Mouse (Mus musculus) intestine, embryonic 14.5 days (tissue): ENCODE measurements around the gene Slc22a7. TPM values are rescaled to one million over a fixed set of nuclear protein-coding genes. Genes with fewer than 3 reads are reported as not detected.

Experiments used
- ATAC-seq: fragments of 200-750 bp; cut with Nextera tagmentation; replicated peaks from 2 replicates; pipeline ENCODE4 v1.8.0; 2017; ENCODE audit warnings: low read depth, moderate number of reproducible peaks, moderate TSS enrichment, moderate library complexity; ENCODE audit not compliant: low FRiP score, low TSS enrichment
- DNase-seq: peaks from one replicate; pipeline ENCODE4 v3.0.0-alpha.2; 2018; ENCODE audit warnings: low spot score
- H3K27ac ChIP-seq: fragments of 300-500 bp; sonication (generic); 2 replicates; pipeline ENCODE4 v1.5.1; 2014; ENCODE audit warnings: low read depth, mild to moderate bottlenecking, control low read depth
- H3K27me3 ChIP-seq: fragments of 300-500 bp; sonication (generic); replicated peaks from 2 replicates; pipeline ENCODE4 v1.6.1; 2014; ENCODE audit warnings: low read length, control low read depth; ENCODE audit not compliant: control insufficient read depth, insufficient read depth
- H3K36me3 ChIP-seq: fragments of 300-500 bp; sonication (generic); 2 replicates; pipeline ENCODE4 v1.6.1; 2014; ENCODE audit warnings: low read length, control low read depth; ENCODE audit not compliant: control insufficient read depth, insufficient read depth
- H3K4me1 ChIP-seq: fragments of 300-500 bp; sonication (generic); replicated peaks from 2 replicates; pipeline ENCODE4 v1.6.1; 2014; ENCODE audit warnings: low read length, control low read depth, mixed read lengths; ENCODE audit not compliant: control insufficient read depth, insufficient read depth
- H3K4me2 ChIP-seq: fragments of 300-500 bp; sonication (generic); 2 replicates; pipeline ENCODE4 v1.6.1; 2014; ENCODE audit warnings: low read length
- H3K4me3 ChIP-seq: fragments of 300-500 bp; sonication (generic); 2 replicates; pipeline ENCODE4 v1.5.1; 2014; ENCODE audit warnings: low read depth, low read length, control low read depth, mixed read lengths
- H3K9ac ChIP-seq: fragments of 300-500 bp; sonication (generic); 2 replicates; pipeline ENCODE4 v1.6.1; 2014; ENCODE audit warnings: mild to moderate bottlenecking, low read length
- H3K9me3 ChIP-seq: fragments of 300-500 bp; sonication (generic); 2 replicates; pipeline ENCODE4 v1.6.1; 2016; ENCODE audit warnings: low read length, control low read depth; ENCODE audit not compliant: control insufficient read depth
- WGBS: fragments of 180-500 bp; shearing (Covaris S2); extraction: QIAGEN DNeasy Blood & Tissue Kit; methylation state at CpG from one replicate; pipeline ENCODE4 v1.1.7; 2014; 5-methylcytosine and 5-hydroxymethylcytosine counted together
- polyA plus RNA-seq: library from polyadenylated mRNA; unstranded; fragments of >200 nt; fragmentation: Nextera tagmentation; extraction: Ambion mirVana; gene quantifications from 2 replicates; pipeline ENCODE4 v1.2.1, GENCODE M21; 2014

Gene Slc22a7
- polyA plus RNA-seq, 1 experiment from 2014 or later, result not detected

DNA sequence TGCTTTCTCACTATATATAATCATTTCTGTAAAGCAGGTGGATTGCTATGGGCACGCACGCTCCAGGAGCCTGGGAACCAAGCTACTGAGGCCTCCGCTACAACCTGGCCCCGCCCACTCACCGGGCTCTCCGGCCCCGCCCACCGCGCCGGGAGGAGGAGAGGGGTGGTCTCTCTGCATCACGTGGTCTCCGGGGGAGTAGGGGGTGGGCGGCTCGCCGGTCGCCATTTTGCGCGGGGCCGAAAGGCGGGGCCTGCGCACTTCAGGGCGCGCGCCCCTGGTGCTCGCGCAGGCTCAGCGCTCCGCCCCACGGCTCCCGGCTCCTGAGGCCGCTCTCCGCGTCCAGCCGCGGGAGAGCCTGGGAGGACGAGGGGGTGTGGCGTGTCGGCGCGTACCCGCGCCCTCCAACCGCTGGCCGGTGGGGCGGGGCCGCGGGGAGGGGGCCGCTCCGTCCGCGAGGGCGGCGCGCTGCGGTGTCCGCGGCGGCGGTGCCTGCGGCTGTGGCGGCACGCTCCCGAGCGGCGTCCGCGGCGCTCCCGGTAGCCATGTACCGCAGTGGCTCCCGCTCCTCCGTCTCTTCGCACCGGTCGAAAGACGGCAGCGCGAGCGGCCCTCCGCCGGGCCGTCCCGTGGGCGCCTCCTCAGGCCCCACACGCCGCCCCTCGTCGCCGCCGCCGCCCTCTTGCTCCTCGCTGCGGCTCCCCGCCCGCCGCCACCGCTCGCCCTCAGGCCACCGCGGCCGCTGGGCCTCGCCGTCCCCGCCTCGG is 54.8 kb downstream of the Slc22a7 start, which contains the start of gene Zfp318:
TSS of gene Zfp318 (plus strand) at position 438 of the 767 bp plus-strand sequence.
- WGBS, result under 1% methylated on average over 58 of the region's 105 CpGs

More for the DNA sequence above, 54.8 kb downstream of the Slc22a7 start, which contains the start of gene Zfp318:
- Histone ChIP-seq H3K9ac (peak within 1 kb of the TSS; percentile 92), H3K36me3 (peaks cover 19% of the 10 kb centered on the region; the same call in 1 of the 2 replicates), H3K27me3 (no peaks in the 10 kb centered on the region), H3K9me3 (no peaks in the 10 kb centered on the region), H3K4me2 (peak within 1 kb of the TSS; percentile 60), H3K27ac (peak within 1 kb of the TSS; percentile 83), H3K4me3 (peak within 1 kb of the TSS; percentile 87), H3K4me1 (peaks cover 9% of the 10 kb centered on the region)
- peak; percentile 98 for DNase-seq
- peak; percentile 97 for ATAC-seq

Other genes with a start within 250 kb of the Slc22a7 start
- 9.7 and 12.8 TPM in 2 replicates for gene Polh, start 235.8 kb downstream of the Slc22a7 start, polyA plus RNA-seq
- 54.1 and 61.0 TPM in 2 replicates for gene Xpo5, start 235.7 kb downstream of the Slc22a7 start, polyA plus RNA-seq
- gene Polr1c, start 190.4 kb downstream of the Slc22a7 start, polyA plus RNA-seq, result 93.7 and 96.4 TPM in 2 replicates
- gene Yipf3, start 190.4 kb downstream of the Slc22a7 start, polyA plus RNA-seq, result 102 and 112 TPM in 2 replicates
- gene Lrrc73, start 184.9 kb downstream of the Slc22a7 start, polyA plus RNA-seq, result 0.55 and 0.65 TPM in 2 replicates
- gene Tjap1, start 155.4 kb downstream of the Slc22a7 start, polyA plus RNA-seq, result 32.4 and 35.7 TPM in 2 replicates
- 0.19 and 0.58 TPM in 2 replicates for gene Dlk2, start 141.0 kb downstream of the Slc22a7 start, polyA plus RNA-seq
- gene Abcc10, start 110.1 kb downstream of the Slc22a7 start, polyA plus RNA-seq, result 5.4 and 5.6 TPM in 2 replicates
- gene Zfp318, start 54.7 kb downstream of the Slc22a7 start, polyA plus RNA-seq, result 8.5 and 14.6 TPM in 2 replicates
- gene Crip3, start 9.5 kb downstream of the Slc22a7 start, polyA plus RNA-seq, result 0.57 and 0.67 TPM in 2 replicates
- 0.32 and 0.39 TPM in 2 replicates for gene Ttbk1, start 49.2 kb upstream of the Slc22a7 start, polyA plus RNA-seq
- gene Dnph1, start 58.3 kb upstream of the Slc22a7 start, polyA plus RNA-seq, result 58.4 and 64.4 TPM in 2 replicates
- gene Cul9, start 107.9 kb upstream of the Slc22a7 start, polyA plus RNA-seq, result 3.8 and 3.9 TPM in 2 replicates
- gene Srf, start 117.7 kb upstream of the Slc22a7 start, polyA plus RNA-seq, result 11.9 and 12.4 TPM in 2 replicates
- gene Ptk7, start 191.0 kb upstream of the Slc22a7 start, polyA plus RNA-seq, result 54.0 and 56.6 TPM in 2 replicates
- 42.1 and 45.7 TPM in 2 replicates for gene Klc4, start 207.6 kb upstream of the Slc22a7 start, polyA plus RNA-seq
- 134 and 144 TPM in 2 replicates for gene Mrpl2, start 207.8 kb upstream of the Slc22a7 start, polyA plus RNA-seq
- gene Cul7, start 211.9 kb upstream of the Slc22a7 start, polyA plus RNA-seq, result 43.4 and 43.7 TPM in 2 replicates
- 49.1 and 57.7 TPM in 2 replicates for gene Rrp36, start 235.9 kb upstream of the Slc22a7 start, polyA plus RNA-seq
- 156 and 161 TPM in 2 replicates for gene Mea1, start 240.3 kb upstream of the Slc22a7 start, polyA plus RNA-seq
- gene Klhdc3, start 242.5 kb upstream of the Slc22a7 start, polyA plus RNA-seq, result 109 and 110 TPM in 2 replicates